Mouse (Mus musculus): ENCODE results near the gene Gm13212.
"Not testable (repeated sequence)": the region's sequence is repeated elsewhere in the genome, so short reads cannot be mapped to it uniquely, and the experiment has no call there.

- TF ChIP-seq GATA1 (IDR thresholded peaks at IDR 0.05; ENCODE audit: borderline replicate concordance, low read length); FLI1 (IDR thresholded peaks at IDR 0.05; ENCODE audit: low read length): not testable (repeated sequence)
Measured at GRCm38 (mm10) chr4:145545106-145545505, 39.9 kb upstream of the Gm13212 start.

All from megakaryocyte, embryonic 14.5 days (primary cell).